Mouse (Mus musculus) liver, embryonic 14.5 days (tissue): ENCODE results near the gene Cox5b.

Experiments used
- CTCF ChIP-seq: IDR thresholded peaks from 2 replicates; pipeline ENCODE4 v1.5.1; 2016; ENCODE audit warnings: antibody characterized with exemption, low read depth, control low read depth
- EP300 ChIP-seq: IDR thresholded peaks from 2 replicates; pipeline ENCODE4 v1.6.1; 2016; ENCODE audit warnings: antibody characterized with exemption, low read depth

DNA sequence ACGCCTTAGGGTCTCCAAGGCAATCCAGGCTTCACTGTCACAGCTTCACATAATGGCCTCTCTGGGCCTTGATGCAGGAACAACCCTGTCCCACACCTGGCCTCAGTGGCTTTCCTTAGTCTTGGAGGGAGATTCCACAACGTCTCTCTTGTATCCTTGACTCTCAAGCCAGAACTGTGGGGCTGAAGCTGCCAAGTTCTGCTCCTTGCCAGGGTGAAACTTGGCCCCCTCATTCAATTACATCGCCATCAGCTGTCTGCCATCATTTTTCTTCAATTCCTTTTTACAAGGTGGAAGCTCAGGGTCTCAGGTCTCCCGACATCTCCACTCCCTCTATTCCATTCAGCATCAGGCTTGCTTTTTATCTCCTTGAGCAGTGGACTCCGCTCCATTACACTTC is 36.2 kb upstream of the Cox5b start:
- TF ChIP-seq EP300 (no peak), CTCF (no peak)
